Mouse (Mus musculus) lung, adult 2 months (tissue): Measurements from ENCODE around the gene Hepacam2.

ENCODE experiments used
- CTCF ChIP-seq: fragments of 200-500 bp; IDR thresholded peaks from 2 replicates; pipeline ENCODE4 v1.5.1; 2011; ENCODE audit warnings: mild to moderate bottlenecking, low read length, control low read depth; ENCODE audit not compliant: insufficient read depth
- POLR2A ChIP-seq: fragments of 200-500 bp; IDR thresholded peaks from 2 replicates; pipeline ENCODE4 v1.6.1; 2011; ENCODE audit warnings: low read depth, mild to moderate bottlenecking, control low read depth, low read length, borderline replicate concordance; ENCODE audit errors: extremely low read depth

DNA sequence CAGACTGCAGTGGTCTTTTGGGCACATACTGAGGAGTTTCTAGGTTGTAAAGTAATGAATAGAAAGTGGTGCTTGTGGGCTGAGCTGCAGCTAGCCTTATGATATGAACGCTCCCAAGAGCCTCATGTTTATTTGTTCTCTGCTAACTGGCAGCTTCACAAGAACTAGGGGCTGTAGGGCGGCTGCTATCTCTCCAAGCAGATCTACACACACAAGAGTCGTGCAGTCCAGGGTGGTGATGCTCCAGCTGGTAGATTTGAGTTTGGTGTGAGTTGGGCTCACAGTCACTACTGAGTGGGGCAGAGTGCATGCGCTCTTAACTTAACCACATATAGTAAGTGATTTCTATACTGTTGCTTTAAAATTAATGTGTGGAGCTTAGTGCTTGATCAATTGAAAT lies 9.0 kb upstream of the Hepacam2 start:
- TF ChIP-seq CTCF (no peak), POLR2A (no peak)
